14 mouse cellular contexts compared by ENCODE assay signal in the genomic region with DNA sequence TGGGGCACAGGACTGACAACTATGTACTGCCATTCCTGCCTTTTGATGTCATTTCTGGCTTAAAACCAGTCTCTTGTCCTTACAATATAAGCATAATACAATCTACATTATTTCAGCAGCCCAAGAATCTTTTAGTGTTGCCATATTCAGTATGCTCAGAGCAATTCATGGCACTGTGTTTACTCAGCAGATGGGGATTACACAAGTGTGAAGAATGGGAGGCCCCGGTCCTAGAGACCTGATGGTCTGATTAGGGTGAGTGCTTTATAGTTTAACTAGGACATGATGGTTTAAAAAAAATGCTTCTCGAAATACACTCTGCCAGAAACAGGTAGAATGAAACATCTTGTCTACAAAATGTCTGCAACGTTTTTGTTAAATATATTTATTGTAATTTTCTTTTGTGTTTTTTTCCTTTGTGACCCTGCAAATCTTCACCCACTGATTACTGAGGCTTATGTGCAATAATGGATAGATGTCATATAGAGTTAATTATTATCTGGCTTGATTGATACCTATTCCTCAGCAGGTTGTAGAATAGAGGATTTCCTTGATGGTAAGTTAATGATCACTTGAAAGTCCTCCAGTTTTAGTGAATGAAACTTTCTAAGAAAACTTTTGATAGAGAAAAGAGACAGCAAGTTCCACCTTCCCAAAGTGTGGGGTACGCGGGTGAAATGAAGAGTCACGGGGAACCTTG.
"Had no signal": no experiment of that assay in that cellular context is flagged by ENCODE, and none has a peak within 500 bp of the region (broad histone marks: within the 10 kb centered on the region; RNA-seq: fewer than 3 reads in every experiment).

No protein-coding gene starts in this region.

- DNase-seq: kidney, adult 9 months; kidney, postnatal 14 days; lung, embryonic 14.5 days; lung, postnatal 10 days; lung, postnatal 4 days; right cerebral cortex, adult 18-20 months; thymus, postnatal 4 days had no signal

- H3K9ac ChIP-seq: limb, embryonic 15.5 days; liver, embryonic 12.5 days; lung, embryonic 14.5 days; midbrain, embryonic 15.5 days; neural tube, embryonic 13.5 days had no signal

- H3K9me3 ChIP-seq: limb, embryonic 15.5 days; liver, embryonic 12.5 days; midbrain, embryonic 10.5 days; midbrain, embryonic 15.5 days; neural tube, embryonic 13.5 days had no signal

- ATAC-seq: liver, embryonic 12.5 days; midbrain, embryonic 15.5 days had no signal

- H3K4me3 ChIP-seq: left cerebral cortex, adult 2 months; limb, embryonic 15.5 days; liver, embryonic 12.5 days; midbrain, embryonic 10.5 days; midbrain, embryonic 15.5 days; neural tube, embryonic 13.5 days had no signal

- H3K4me2 ChIP-seq: limb, embryonic 15.5 days; liver, embryonic 12.5 days; lung, embryonic 14.5 days; midbrain, embryonic 15.5 days; neural tube, embryonic 13.5 days had no signal

- H3K4me1 ChIP-seq: limb, embryonic 15.5 days; liver, embryonic 12.5 days; midbrain, embryonic 10.5 days; midbrain, embryonic 15.5 days; neural tube, embryonic 13.5 days had no signal

- H3K36me3 ChIP-seq: limb, embryonic 15.5 days; liver, embryonic 12.5 days; midbrain, embryonic 10.5 days; midbrain, embryonic 15.5 days; neural tube, embryonic 13.5 days had no signal

- H3K27ac ChIP-seq: left cerebral cortex, adult 2 months; limb, embryonic 15.5 days; liver, embryonic 12.5 days; midbrain, embryonic 10.5 days; midbrain, embryonic 15.5 days; neural tube, embryonic 13.5 days; stomach, postnatal 0 days had no signal

- H3K27me3 ChIP-seq: limb, embryonic 15.5 days; liver, embryonic 12.5 days; midbrain, embryonic 15.5 days; neural tube, embryonic 13.5 days had no signal
